Comparison of ENCODE assay signal across 14 mouse cellular contexts in the genomic region with DNA sequence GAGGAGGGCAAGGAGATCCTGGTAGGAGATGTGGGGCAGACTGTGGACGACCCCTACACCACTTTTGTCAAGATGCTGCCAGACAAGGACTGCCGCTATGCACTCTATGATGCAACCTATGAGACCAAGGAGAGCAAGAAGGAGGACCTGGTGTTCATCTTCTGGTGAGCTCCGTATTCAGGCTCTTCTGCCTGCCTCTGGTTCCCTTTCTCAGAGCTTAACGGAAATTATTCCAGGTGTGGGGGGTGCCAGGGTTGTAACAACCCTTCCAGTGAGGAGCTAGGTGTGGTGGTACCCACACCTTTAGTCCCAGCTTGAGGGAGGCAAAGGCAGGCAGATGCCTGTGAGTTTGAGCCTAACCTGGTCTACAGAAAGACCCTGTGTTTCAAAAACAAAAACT. TPM values are rescaled to one million over a fixed set of nuclear protein-coding genes. Genes with fewer than 3 reads are reported as not detected.
A peak's percentile ranks its signal among the peaks of the same experiment; 100 is the strongest.
DNase-seq lines count a peak whose midpoint lies in the region; ATAC-seq and TF ChIP-seq lines count a peak whose summit lies in the region.
"Had no signal": no experiment of that assay in that cellular context is flagged by ENCODE, and none has a peak within 500 bp of the region (broad histone marks: within the 10 kb centered on the region; RNA-seq: fewer than 3 reads in every experiment).

No protein-coding gene starts in this region.

- peak overlapping the region; percentile 99 for H3K4me3 ChIP-seq in liver, embryonic 13.5 days (replicated peaks)
- H3K4me3 ChIP-seq in liver, embryonic 11.5 days (ENCODE audit: low read depth, low read length) = no peak overlapping the region
- H3K4me3 ChIP-seq in bone marrow macrophage, adult 2 months (ENCODE audit: insufficient read depth, low read length) = peak overlapping the region; percentile 86
- H3K4me3 ChIP-seq in intestine, embryonic 16.5 days (ENCODE audit: low read length) = peak overlapping the region; percentile 7; the same call in 1 of the 2 replicates

- H3K9ac ChIP-seq in liver, embryonic 13.5 days = peak overlapping the region; percentile 100; the same call in 1 of the 2 replicates
- no peak overlapping the region for H3K9ac ChIP-seq in liver, embryonic 11.5 days (ENCODE audit: low read depth, low read length)
- H3K9ac ChIP-seq in intestine, embryonic 16.5 days (ENCODE audit: low read depth, low read length) = 0 out of 2 replicates have a peak overlapping the region, but pooled peaks have one; percentile 24

- no peak for TF ChIP-seq POLR2A in bone marrow macrophage, adult 2 months (IDR thresholded peaks at IDR 0.05; ENCODE audit: borderline replicate concordance, low read depth, low read length)

- no peaks in the 10 kb centered on the region for H3K27me3 ChIP-seq in liver, embryonic 13.5 days
- H3K27me3 ChIP-seq in liver, embryonic 11.5 days (replicated peaks; ENCODE audit: control insufficient read depth, insufficient read depth, low read length) = no peaks in the 10 kb centered on the region
- no peaks in the 10 kb centered on the region for H3K27me3 ChIP-seq in intestine, embryonic 16.5 days (replicated peaks; ENCODE audit: control insufficient read depth, insufficient read depth, low read length)

- peaks cover 43% of the 10 kb centered on the region for H3K4me1 ChIP-seq in liver, embryonic 13.5 days (replicated peaks)
- H3K4me1 ChIP-seq in liver, embryonic 11.5 days (replicated peaks; ENCODE audit: control insufficient read depth, insufficient read depth, low read length) = peaks cover 19% of the 10 kb centered on the region
- peaks cover 3% of the 10 kb centered on the region for H3K4me1 ChIP-seq in bone marrow macrophage, adult 2 months (ENCODE audit: control insufficient read depth, insufficient read depth, low read length)
- H3K4me1 ChIP-seq in intestine, embryonic 16.5 days (ENCODE audit: control insufficient read depth, insufficient read depth, low read length) = peaks cover 18% of the 10 kb centered on the region

- no peaks in the 10 kb centered on the region for H3K9me3 ChIP-seq in liver, embryonic 13.5 days (replicated peaks)
- no peaks in the 10 kb centered on the region for H3K9me3 ChIP-seq in liver, embryonic 11.5 days (ENCODE audit: control insufficient read depth, low read length)
- no peaks in the 10 kb centered on the region for H3K9me3 ChIP-seq in intestine, embryonic 16.5 days (ENCODE audit: control insufficient read depth, low read length)

- no peak overlapping the region for H3K27ac ChIP-seq in liver, embryonic 13.5 days
- no peak overlapping the region for H3K27ac ChIP-seq in liver, embryonic 11.5 days (ENCODE audit: low read depth, low read length)
- H3K27ac ChIP-seq in bone marrow macrophage, adult 2 months (ENCODE audit: insufficient read depth, low read depth, low read length) = no peak overlapping the region
- peak overlapping the region; percentile 33 for H3K27ac ChIP-seq in intestine, embryonic 16.5 days (ENCODE audit: low read length)
- H3K27ac ChIP-seq: kidney, postnatal 0 days; liver, embryonic 14.5 days had no signal

- TF ChIP-seq CTCF in bone marrow macrophage, adult 2 months (IDR thresholded peaks at IDR 0.05; ENCODE audit: low read depth, low read length) = no peak

- H3K36me3 ChIP-seq in liver, embryonic 13.5 days = peaks cover 60% of the 10 kb centered on the region
- H3K36me3 ChIP-seq in liver, embryonic 11.5 days (ENCODE audit: control insufficient read depth, insufficient read depth, low read length) = peaks cover 50% of the 10 kb centered on the region
- H3K36me3 ChIP-seq in intestine, embryonic 16.5 days (ENCODE audit: control insufficient read depth, insufficient read depth, low read length) = peaks cover 32% of the 10 kb centered on the region

- intact Hi-C loops in heart, postnatal 36 days (cut with DNase I) = no loop called here
- intact Hi-C loops in left cerebral cortex, postnatal 14 days (cut with DNase I) = no loop called here

- no peak for ATAC-seq in liver, embryonic 13.5 days (ENCODE audit: low read depth)
- no peak for ATAC-seq in liver, embryonic 11.5 days (replicated peaks; ENCODE audit: low FRiP score)
- no peak for ATAC-seq in intestine, embryonic 16.5 days
- ATAC-seq: activated CD4-positive, CD25-positive, alpha-beta regulatory T cell, adult 4 months had no signal

- WGBS in liver, embryonic 13.5 days (ENCODE audit: insufficient replicate concordance) = 82% methylated on average over 4 of the region's 4 CpGs
- WGBS in liver, embryonic 11.5 days = 83% methylated on average over 4 of the region's 4 CpGs
- 83% methylated on average over 4 of the region's 4 CpGs for WGBS in intestine, embryonic 16.5 days

- peak; percentile 93 for DNase-seq in heart, adult 11 months
- DNase-seq in heart, postnatal 36 days = no peak
- DNase-seq in liver, embryonic 13.5 days = no peak
- DNase-seq in liver, embryonic 11.5 days (ENCODE audit: low spot score) = no peak
- DNase-seq in left cerebral cortex, postnatal 14 days (ENCODE audit: low spot score in 2 of 2) = no peak
- DNase-seq in left cerebral cortex, adult 8-10 months (ENCODE audit: low spot score in 2 of 2) = no peak
- DNase-seq: right cerebral cortex, postnatal 4 days; thymus, postnatal 14 days had no signal

- H3K4me2 ChIP-seq in liver, embryonic 13.5 days = peak overlapping the region; percentile 86
- no peak overlapping the region for H3K4me2 ChIP-seq in liver, embryonic 11.5 days
- no peak overlapping the region; the same call in 1 of the 2 replicates for H3K4me2 ChIP-seq in intestine, embryonic 16.5 days (ENCODE audit: low read depth, low read length)

RNA-seq across cellular contexts. Expression of a gene that starts 2.4 kb away (rescaled TPM):
- 100 to 1,000 TPM; 174 to 188 TPM for total RNA-seq in heart, postnatal 36 days (2021)
- polyA plus RNA-seq in liver, embryonic 13.5 days (2015; fragmentation: Nextera tagmentation; extraction: Ambion mirVana) = 1,341 and 1,482 TPM in 2 replicates
- polyA plus RNA-seq in liver, embryonic 11.5 days (2014; fragmentation: Nextera tagmentation; extraction: Ambion mirVana) = 2,498 and 2,516 TPM in 2 replicates
- polyA plus RNA-seq in bone marrow macrophage, adult 2 months (2012; ENCODE audit: insufficient read depth, insufficient read length, missing spikeins) = 1,898 and 2,021 TPM in 2 replicates
- polyA plus RNA-seq in intestine, embryonic 16.5 days (2015; fragmentation: Nextera tagmentation; extraction: Ambion mirVana) = 2,274 and 2,378 TPM in 2 replicates
- total RNA-seq in left cerebral cortex, postnatal 14 days (2021) = 1,000 to 10,000 TPM; 1,767 to 1,844 TPM
- total RNA-seq in left cerebral cortex, adult 8-10 months (2022) = 1,000 to 10,000 TPM; 1,338 to 1,440 (median 1,412) TPM

RNA-seq across cellular contexts. Expression of a gene that starts 4.4 kb away (rescaled TPM):
- 10 to 100 TPM; 19.6 to 23.7 TPM for total RNA-seq in heart, postnatal 36 days (2021)
- 16.3 and 16.8 TPM in 2 replicates for polyA plus RNA-seq in liver, embryonic 13.5 days (2015; fragmentation: Nextera tagmentation; extraction: Ambion mirVana)
- 28.3 and 33.8 TPM in 2 replicates for polyA plus RNA-seq in liver, embryonic 11.5 days (2014; fragmentation: Nextera tagmentation; extraction: Ambion mirVana)
- polyA plus RNA-seq in bone marrow macrophage, adult 2 months (2012; ENCODE audit: insufficient read depth, insufficient read length, missing spikeins) = 16.7 and 19.8 TPM in 2 replicates
- polyA plus RNA-seq in intestine, embryonic 16.5 days (2015; fragmentation: Nextera tagmentation; extraction: Ambion mirVana) = 32.7 and 36.5 TPM in 2 replicates
- 10 to 100 TPM; 33.7 to 37.0 TPM for total RNA-seq in left cerebral cortex, postnatal 14 days (2021)
- 10 to 100 TPM; 29.7 to 36.3 (median 35.4) TPM for total RNA-seq in left cerebral cortex, adult 8-10 months (2022)

RNA-seq across cellular contexts. Expression of a gene that starts 10.9 kb away (rescaled TPM):
- under 1 TPM; 0.58 to 0.70 TPM for total RNA-seq in heart, postnatal 36 days (2021)
- 0.09 TPM in 1 of 2 replicates, not detected in the other for polyA plus RNA-seq in liver, embryonic 13.5 days (2015; fragmentation: Nextera tagmentation; extraction: Ambion mirVana)
- not detected in 2 replicates for polyA plus RNA-seq in liver, embryonic 11.5 days (2014; fragmentation: Nextera tagmentation; extraction: Ambion mirVana)
- 5.1 and 7.7 TPM in 2 replicates for polyA plus RNA-seq in bone marrow macrophage, adult 2 months (2012; ENCODE audit: insufficient read depth, insufficient read length, missing spikeins)
- not detected in 2 replicates for polyA plus RNA-seq in intestine, embryonic 16.5 days (2015; fragmentation: Nextera tagmentation; extraction: Ambion mirVana)
- total RNA-seq in left cerebral cortex, postnatal 14 days (2021) = 1 to 10 TPM; 5.9 to 6.0 TPM
- 1 to 10 TPM; 6.6 to 8.6 (median 7.1) TPM for total RNA-seq in left cerebral cortex, adult 8-10 months (2022)
- polyA plus RNA-seq: kidney, postnatal 0 days had no signal

RNA-seq across cellular contexts. Expression of a gene that starts 17.7 kb away (rescaled TPM):
- total RNA-seq in heart, postnatal 36 days (2021) = 1 to 10 TPM; 5.1 TPM
- 6.4 and 7.0 TPM in 2 replicates for polyA plus RNA-seq in liver, embryonic 13.5 days (2015; fragmentation: Nextera tagmentation; extraction: Ambion mirVana)
- 7.0 and 8.3 TPM in 2 replicates for polyA plus RNA-seq in liver, embryonic 11.5 days (2014; fragmentation: Nextera tagmentation; extraction: Ambion mirVana)
- polyA plus RNA-seq in bone marrow macrophage, adult 2 months (2012; ENCODE audit: insufficient read depth, insufficient read length, missing spikeins) = 34.1 and 43.8 TPM in 2 replicates
- polyA plus RNA-seq in intestine, embryonic 16.5 days (2015; fragmentation: Nextera tagmentation; extraction: Ambion mirVana) = 6.9 and 7.4 TPM in 2 replicates
- total RNA-seq in left cerebral cortex, postnatal 14 days (2021) = 10 to 100 TPM; 78.7 to 83.6 TPM
- total RNA-seq in left cerebral cortex, adult 8-10 months (2022) = 10 to 100 TPM; 82.4 to 93.9 (median 89.3) TPM

RNA-seq across cellular contexts. Expression of a gene that starts 18.9 kb away (rescaled TPM):
- 1 to 10 TPM; 9.0 to 9.8 TPM for total RNA-seq in heart, postnatal 36 days (2021)
- polyA plus RNA-seq in liver, embryonic 13.5 days (2015; fragmentation: Nextera tagmentation; extraction: Ambion mirVana) = 20.4 and 21.4 TPM in 2 replicates
- 47.8 and 55.3 TPM in 2 replicates for polyA plus RNA-seq in liver, embryonic 11.5 days (2014; fragmentation: Nextera tagmentation; extraction: Ambion mirVana)
- polyA plus RNA-seq in bone marrow macrophage, adult 2 months (2012; ENCODE audit: insufficient read depth, insufficient read length, missing spikeins) = 9.1 and 11.3 TPM in 2 replicates
- 106 and 112 TPM in 2 replicates for polyA plus RNA-seq in intestine, embryonic 16.5 days (2015; fragmentation: Nextera tagmentation; extraction: Ambion mirVana)
- 10 to 100 TPM; 14.5 to 15.9 TPM for total RNA-seq in left cerebral cortex, postnatal 14 days (2021)
- 10 to 100 TPM; 16.0 to 21.9 (median 18.7) TPM for total RNA-seq in left cerebral cortex, adult 8-10 months (2022)
- total RNA-seq: hematopoietic stem cell, adult 5-6 weeks had no signal
